ENCODE assay signal across 17 mouse cellular contexts in genomic region chr19:17732676-17733277, GRCm38 (mm10).
"Had no signal": no experiment of that assay in that cellular context is flagged by ENCODE, and none has a peak within 500 bp of the region (broad histone marks: within the 10 kb centered on the region; RNA-seq: fewer than 3 reads in every experiment).

No protein-coding gene starts in this region.

- H3K9ac ChIP-seq: liver, embryonic 14.5 days; lung, embryonic 14.5 days; midbrain, embryonic 12.5 days; neural tube, embryonic 12.5 days; stomach, embryonic 15.5 days had no signal

- H3K4me1 ChIP-seq: megakaryocyte, embryonic 14.5 days; midbrain, embryonic 12.5 days; neural tube, embryonic 12.5 days; stomach, embryonic 15.5 days had no signal

- H3K27me3 ChIP-seq: megakaryocyte, embryonic 14.5 days; midbrain, embryonic 12.5 days; neural tube, embryonic 12.5 days; stomach, embryonic 15.5 days had no signal

- H3K4me3 ChIP-seq: megakaryocyte, embryonic 14.5 days; midbrain, embryonic 12.5 days; neural tube, embryonic 12.5 days; stomach, embryonic 15.5 days had no signal

- H3K27ac ChIP-seq: liver, embryonic 14.5 days; macrophage; midbrain, embryonic 12.5 days; neural tube, embryonic 12.5 days; stomach, embryonic 15.5 days had no signal

- H3K4me2 ChIP-seq: lung, embryonic 14.5 days; midbrain, embryonic 12.5 days; neural tube, embryonic 12.5 days; stomach, embryonic 15.5 days had no signal

- DNase-seq: lung, adult 18-20 months; lung, embryonic 14.5 days; lung, postnatal 10 days; midbrain, embryonic 14.5 days; right cerebral cortex, adult 18-20 months; right cerebral cortex, postnatal 25 days; right cerebral cortex, postnatal 4 days; thymus, adult 18-20 months; thymus, postnatal 14 days; thymus, postnatal 36 days had no signal

- H3K36me3 ChIP-seq: midbrain, embryonic 12.5 days; neural tube, embryonic 12.5 days; stomach, embryonic 15.5 days had no signal

- H3K9me3 ChIP-seq: megakaryocyte, embryonic 14.5 days; midbrain, embryonic 12.5 days; neural tube, embryonic 12.5 days; stomach, embryonic 15.5 days had no signal

- ATAC-seq: midbrain, embryonic 16.5 days had no signal
